Mouse (Mus musculus): ENCODE results near the gene Cyth2.

Gene Cyth2

DNA sequence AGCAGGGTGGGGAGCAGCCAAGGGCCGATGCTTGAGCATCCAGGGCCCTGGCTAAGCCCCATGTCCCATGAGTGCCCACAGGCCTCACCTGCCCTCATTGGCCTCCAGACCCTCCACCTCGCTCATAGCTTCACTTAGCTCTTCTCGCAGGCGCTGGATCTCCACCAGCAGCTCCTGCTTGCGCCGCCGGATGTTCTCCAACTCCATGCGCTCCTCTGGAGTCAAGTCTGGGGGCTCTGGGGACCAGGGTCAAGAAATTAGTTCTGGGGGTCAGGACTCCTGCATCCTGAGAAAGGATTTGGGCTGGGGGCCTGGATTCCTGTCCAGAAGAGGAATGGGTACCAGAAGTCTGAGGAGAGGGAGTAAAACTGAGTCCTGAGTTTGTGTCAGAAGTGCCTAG, 1.5 kb downstream of the Cyth2 start:
- no peak for DNase-seq

DNA sequence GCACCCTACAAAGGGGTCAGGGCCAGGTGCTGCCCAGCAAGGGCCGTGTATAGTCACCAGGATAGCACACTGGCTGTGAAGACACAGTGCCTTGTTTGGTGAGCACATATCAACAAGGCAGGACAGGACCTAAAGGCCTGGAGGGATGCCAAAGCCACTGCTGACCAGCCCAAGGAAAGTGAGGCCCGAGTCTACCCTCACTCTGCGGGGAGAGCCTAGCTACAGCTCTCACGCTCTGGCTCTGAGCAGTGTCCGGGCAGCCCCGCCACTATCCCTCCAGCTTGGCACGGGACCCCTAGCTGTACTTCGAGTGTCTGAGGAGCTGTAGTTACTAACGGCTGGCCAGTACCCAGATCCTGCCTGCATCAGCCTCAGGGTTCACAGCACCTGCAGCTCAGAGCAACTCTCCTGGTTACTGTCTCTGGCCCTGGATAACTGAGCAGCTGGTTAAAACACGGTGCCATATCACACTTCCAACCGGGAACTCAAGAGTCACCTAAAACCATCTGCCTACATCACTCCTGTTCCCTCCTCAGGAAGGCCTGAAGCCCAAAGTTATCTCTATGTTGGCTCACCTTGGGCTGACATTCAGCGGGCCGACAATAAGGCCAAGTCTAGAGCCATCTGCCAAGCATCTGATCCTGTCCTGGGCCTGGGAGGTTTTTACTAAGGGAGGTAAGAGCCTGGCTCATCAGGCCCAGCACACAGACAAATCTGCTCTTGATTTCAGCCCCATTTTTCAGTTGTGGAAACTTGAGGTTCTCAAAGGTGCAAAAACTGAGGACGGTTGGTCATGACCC, 4.9 kb downstream of the Cyth2 start:
- DNase-seq = no peak

DNA sequence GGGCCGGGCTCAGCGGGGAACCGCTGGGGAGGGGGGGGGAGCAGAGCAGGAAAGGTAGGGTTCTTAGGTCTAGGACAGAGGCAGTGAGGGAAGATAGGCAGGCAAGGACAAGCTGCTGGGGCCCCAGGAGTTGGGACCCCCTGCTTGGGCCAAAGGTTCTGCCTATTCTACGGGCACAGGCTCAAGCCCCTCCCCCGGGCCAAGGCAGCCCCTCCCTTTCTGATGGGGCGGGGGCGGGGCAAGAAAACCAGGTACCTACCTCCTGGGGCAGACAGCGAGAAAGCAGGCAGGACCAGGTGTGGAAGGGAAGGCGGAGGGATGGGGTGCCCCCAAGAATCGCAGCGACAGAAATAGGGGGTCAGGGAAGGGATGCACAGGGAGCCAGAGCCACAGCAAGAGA, 5.9 kb downstream of the Cyth2 start:
- no peak for DNase-seq

DNA sequence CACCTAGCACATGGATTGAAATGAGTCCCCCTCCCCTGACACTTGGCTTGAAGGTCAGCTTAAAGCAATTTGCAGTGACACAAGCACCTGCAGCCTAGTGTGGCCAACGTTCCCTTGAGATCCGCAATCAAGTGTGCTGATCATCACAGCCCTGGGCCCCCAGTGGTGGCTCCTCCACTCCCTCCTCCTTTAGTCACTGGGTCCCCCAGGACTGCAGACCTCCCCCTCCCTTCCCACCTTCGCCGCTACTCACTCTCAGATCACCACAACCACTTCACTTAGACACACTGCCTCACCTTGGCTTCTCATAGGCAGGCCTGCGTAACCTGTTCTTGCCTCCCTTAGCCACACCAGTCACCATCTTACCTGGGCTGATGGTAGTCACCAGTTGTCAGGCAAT, 8.4 kb downstream of the Cyth2 start:
- no peak for DNase-seq

DNA sequence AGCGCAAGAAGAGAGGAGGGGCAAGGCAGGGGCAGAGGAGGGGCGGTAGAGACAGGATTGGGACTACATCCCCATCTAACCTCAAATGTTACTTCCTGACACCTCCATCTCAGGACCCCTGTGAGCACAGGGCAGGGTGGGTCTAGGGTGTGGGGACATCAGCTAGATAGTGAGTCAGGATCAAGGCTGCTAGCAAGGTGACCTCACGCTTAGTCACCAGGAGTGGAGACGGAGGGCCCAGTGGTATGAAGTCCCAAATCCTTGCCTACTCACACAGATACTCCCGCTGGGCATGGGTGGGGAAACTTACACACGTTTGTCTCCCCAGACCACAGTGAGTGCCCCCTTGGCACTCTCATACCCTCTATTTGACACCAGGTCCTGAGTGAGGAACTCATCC, 11.8 kb downstream of the Cyth2 start:
- DNase-seq = no peak

DNA sequence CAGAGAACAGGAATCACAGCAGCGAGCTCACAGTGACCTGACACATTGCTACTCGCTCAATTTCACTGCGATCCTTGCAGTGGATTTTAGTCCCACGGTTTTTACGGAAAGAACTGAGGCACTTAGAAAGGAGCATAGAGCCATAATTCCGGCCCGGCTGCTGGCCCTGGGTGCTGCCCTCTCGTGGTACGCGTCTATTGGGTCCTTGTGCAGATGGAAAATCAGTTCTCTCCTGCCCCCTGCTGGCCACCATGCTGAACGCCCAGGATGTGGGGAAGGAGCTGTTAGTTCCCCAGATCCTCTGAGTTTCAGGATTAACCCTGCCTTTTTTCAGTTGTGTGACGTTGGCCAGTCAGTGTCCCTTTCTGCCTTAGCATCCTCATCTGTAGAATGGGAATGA, 13.0 kb downstream of the Cyth2 start:
- peak; percentile 90 for DNase-seq

DNA sequence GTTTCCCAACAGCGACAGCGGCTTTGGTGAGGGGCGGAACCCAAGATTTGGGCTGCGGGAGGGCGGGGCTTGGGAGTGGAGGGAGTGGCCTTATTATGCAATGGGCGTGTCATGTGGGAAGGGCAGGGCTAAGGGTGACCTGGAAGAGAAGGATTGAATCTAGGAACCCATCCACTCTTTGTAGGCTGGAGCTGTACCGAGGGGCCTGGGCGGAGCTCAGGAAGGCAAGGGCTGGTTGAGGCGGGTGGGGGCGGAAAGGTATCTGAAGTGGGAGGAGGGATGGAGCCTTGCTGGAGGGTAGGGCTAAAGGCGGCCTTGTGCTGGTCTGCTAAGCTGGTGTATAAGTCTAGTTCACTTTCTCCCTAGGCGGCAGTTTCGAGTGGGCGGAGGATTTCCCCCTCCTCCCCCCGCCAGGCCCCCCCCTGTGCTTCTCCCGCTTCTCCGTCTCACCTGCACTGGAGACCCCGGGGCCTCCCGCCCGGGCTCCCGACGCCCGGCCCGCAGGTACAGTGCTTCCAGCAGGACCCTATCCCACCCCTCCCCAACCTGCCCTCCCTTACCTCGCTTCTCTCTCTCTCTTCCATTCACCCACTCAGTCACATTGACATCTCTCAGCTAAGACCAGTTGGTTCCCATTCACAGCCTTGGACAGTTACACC, 13.7 kb downstream of the Cyth2 start:
- DNase-seq = no peak

DNA sequence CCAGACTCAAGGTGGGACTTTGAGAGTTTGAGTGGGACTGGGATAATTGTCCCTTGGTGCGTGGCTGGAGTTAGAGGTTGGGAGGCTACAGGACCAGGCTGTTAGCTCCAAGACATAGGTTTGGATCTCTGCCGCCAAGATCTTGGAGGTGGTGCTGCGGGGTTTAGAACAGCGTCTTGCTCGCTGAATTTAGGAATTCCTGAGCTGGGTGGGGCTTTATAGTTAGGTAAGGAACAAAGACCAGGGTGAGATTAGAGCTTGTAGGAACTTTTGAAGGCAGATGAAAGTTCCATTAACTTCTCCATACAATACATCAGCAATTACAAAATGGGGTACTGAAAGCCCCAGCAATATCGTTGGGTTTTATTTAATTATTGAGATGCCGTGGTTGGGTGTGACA, 14.4 kb downstream of the Cyth2 start:
- DNase-seq = no peak

DNA sequence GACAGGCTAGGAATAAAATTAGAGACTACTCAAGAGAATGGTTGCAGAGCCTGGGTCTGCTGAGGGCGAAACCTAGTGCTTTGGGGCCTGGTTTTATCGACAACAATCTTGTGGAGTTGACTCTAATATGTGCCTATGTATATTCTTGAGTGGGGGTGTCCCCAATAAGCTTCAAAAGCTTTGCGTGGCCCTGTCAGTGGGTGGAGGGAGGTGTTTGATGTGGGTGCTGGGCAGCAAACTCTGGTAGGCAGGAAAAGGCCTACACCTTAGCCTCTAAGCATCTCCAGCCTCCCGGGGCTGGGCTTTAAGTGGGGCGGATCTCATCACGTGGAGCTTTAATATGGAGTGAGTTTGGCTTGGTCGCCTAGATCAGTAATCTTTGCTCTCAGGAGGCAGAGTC, 15.4 kb downstream of the Cyth2 start:
- no peak for DNase-seq

DNA sequence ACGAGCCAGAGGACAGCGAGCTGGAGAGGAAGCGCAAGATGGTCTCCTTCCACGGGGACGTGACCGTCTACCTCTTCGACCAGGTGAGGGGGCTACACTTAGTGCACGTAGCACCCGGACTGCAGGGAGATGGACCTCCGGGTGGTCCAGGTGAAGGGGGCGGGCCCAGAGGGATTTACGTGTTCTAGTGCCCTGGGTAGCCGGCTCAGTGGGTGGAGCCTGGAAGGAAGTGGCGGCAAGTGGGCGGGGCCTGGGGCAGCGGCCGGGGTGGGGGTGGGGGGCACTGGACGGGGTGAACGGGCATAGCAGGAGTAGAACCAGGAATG, 15.9 kb downstream of the Cyth2 start:
- DNase-seq = no peak

DNA sequence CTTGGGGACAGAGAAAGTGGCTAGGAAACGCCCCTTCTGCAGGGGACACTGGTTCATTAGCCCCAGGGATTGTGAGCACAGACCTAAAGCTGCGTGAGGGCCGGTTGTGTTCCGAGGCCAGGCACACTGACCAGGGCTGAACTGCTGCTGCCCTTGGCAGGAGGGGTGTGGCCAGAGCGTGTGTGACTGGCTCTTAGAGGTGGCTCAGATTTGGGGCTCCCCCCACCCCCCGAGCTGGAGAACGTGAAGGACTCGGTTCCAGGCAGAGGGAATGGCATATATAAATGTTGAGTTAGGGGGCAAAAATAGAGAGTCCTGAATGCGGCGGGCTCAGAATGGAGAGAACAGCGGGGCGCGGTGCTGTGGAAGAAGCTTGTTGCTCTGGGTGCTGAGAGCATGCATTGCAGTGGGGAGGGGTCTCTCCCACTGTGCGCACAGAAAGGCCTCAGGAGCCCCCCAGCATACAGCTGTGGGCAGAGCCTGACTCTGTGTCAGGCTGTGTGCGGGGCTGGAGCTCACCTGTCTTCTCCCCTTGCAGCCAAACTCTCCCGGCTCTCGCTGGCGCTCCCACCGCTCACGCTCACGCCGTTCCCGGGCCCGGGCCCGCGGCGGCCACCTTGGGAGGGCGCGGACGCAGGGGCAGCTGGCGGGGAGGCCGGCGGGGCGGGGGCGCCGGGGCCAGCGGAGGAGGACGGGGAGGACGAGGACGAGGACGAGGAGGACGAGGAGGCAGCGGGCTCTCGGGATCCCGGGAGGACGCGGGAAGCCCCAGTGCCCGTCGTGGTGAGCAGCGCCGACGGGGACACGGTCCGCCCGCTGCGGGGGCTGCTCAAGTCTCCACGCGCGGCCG, 16.5 kb downstream of the Cyth2 start:
- DNase-seq = no peak

DNA sequence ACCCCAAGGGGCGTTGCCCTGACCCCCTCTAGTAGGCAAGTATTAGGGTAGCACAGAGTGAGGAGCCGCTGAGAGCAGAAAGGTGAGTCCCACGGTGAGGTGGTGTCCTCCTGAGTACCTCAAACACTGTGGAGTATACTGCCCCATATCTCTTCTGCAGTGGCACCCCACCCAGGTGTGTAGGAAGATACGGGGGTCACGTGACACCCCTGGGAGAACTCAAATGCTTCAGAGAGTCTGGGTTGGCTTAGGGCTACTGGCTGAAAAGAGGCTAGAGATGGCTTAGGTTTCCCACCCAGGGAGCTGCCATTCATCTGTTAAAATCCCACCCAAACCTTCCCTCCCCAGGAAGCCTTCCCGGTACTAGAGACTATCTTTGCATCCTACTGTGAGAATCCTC, 17.4 kb downstream of the Cyth2 start:
- no peak for DNase-seq

DNA sequence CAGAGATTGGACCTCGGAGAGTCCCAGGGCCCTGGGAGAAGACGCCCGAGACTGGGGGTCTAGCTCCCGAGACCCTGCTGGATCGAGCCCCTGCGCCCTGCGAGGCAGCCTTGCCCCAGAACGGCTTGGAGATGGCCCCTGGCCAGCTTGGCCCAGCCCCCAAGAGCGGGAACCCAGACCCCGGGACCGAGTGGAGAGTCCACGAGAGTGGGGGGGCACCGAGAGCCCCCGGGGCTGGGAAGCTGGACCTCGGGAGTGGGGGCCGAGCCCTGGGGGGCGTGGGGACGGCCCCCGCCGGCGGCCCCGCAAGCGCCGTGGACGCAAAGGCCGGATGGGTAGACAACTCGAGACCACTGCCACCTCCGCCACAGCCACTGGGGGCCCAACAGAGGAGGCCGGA, 19.4 kb downstream of the Cyth2 start:
- DNase-seq = no peak

DNA sequence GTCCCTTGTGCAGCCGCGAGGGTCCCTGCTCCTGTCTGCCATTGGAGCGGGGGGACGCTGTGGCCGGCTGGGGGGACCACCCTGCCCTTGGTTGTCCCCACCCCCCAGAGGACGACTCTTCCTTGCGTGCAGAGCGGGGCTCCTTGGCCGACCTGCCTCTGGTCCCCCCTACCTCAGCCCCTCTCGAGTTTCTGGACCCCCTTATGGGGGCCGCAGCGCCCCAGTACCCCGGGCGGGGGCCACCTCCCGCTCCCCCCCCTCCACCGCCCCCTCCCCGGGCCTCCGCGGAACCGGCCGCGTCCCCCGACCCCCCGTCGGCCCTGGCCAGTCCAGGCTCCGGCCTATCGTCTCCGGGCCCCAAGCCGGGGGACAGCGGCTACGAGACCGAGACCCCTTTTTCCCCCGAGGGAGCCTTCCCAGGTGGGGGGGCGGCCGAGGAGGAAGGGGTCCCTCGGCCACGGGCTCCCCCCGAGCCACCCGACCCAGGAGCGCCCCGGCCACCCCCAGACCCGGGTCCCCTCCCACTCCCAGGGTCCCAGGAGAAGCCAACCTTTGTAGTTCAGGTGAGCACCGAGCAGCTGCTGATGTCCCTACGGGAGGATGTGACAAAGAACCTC, 20.3 kb downstream of the Cyth2 start:
- DNase-seq = no peak

DNA sequence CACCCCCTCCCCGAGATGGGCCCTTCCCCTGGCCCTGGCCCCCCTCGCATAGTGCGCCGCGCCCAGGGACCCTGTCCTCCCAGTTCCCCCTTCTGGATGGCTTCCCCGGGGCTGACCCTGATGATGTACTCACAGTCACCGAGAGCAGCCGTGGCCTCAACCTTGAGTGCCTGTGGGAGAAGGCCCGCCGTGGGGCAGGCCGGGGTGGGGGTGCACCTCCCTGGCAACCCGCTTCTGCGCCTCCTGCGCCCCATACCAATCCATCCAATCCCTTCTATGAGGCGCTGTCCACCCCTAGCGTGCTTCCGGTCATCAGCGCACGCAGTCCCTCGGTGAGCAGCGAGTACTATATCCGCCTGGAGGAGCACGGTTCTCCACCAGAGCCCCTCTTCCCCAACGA, 21.1 kb downstream of the Cyth2 start:
- DNase-seq = no peak

DNA sequence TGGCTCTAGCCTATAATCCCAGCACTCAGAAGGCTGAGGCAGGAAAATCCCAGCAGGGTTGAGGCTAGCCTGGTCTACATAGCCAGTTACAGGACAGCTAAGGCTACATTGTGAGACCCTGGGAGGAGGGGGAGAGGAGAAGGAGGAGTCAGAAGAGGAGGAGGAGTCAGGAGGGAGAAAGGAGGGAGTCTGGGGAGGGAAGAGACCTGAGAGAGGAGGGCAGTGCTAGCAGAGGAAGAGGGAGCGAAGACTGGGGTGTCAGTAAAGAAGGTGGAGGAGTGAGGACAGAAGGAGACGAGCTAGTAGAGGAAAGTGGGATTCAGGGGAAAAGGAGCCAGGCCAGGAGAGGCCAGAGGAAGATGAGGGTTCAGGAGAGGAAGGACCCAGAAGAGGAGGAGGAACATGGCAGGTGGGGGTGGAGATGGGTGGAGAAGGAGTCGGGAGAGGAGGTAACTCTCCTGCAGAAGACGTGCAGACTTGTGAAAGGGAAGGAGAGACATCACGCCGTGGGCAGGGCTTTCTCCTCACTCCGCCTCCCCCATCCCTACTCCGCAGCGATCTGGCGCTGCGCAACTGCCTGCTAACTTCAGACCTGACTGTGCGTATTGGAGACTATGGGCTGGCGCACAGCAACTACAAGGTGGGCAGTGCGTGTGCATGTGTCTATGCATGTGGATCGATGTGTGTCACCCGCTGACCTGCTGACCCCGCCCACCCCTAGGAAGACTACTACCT, 22.5 kb downstream of the Cyth2 start:
- DNase-seq = peak; percentile 1

DNA sequence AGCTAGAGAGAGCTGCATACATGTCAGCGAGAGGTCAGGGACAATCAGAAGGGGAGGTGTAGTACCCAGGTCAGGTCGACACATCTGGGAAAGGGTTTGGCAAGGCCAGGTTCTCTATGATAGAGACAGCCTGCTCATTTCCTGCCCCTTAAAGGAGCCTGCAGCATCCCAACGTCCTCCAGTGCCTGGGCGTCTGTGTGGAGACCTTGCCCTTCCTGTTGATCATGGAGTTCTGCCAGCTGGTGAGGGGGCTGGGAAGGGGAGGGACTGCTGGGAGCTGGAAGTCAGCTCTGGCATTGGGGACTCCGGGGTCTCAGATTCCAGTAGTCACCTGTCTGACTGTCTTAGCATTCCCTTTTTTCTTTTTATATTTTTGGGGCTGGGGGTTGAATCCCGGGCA, 23.7 kb downstream of the Cyth2 start:
- DNase-seq = no peak

DNA sequence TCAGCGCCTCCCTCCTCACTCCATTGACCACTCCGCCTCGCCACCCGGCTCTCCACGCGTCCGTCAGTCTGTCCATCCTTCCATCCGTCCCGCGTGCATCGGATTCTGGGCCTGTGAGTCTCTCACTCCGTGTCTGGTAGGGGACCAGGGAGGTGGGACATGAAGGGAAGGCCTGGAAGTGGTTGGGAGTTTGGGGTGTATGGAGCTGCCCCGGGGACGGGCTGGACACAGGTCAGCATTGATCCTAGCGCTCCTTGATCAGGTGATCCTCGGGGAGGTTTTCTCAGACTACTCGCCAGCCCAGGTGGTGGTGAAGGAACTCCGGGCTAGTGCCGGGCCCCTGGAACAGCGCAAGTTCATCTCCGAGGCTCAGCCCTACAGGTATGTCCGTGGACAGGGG, 26.7 kb downstream of the Cyth2 start:
- DNase-seq = no peak

DNA sequence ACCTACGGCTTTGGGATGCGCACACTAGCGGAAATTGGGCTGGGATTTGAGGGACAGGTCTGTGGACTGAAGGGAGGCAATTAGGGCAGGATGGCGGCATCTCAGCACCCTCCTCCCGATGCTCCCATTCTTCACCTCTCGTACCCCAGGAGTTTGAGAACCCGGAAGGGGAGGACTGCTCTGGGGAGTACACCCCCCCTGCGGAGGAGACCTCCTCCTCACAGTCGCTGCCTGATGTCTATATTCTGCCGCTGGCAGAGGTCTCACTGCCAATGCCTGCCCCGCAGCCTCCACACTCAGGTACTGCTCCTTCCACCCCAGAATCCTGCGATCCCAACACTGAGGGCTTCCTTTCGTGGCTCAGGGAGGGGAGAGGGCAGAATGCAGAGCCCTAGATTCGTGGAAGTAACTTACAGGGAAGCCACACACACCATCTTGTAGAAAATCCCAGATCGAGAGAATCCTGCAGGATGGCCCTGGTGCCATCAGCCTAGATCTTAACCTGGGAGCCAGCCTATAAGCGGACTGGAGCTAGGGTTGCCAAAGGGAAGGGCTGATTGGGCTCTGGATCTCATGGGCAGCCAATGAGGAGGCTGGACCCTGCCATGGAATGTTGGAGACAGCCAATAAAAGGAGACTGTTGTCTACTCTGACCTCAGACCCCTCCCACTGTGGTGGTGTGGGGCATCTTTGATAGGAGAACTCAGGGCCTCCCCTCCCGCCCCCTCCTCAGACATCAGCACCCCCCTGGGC, 27.5 kb downstream of the Cyth2 start:
- DNase-seq = peak; percentile 82

DNA sequence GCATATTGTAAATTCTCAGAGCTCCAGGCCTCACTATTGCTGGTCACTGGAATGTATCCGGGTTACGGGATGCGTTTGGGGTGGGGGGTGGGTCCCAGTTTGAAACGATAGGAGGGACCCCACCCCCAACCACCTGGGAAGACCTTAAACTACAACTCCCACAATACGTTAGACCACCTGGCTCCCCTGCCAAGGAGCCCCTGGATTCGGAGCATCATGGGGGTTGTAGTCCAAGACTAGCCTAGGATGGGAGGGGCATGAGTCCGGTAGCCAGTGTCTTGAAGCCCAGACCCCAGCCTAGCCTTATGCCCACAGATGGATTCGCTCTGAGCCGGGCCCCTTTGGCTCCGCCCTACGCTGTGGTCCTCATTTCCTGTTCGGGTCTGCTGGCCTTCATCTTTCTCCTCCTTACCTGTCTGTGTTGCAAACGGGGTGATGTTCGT, 28.2 kb downstream of the Cyth2 start:
- no peak for DNase-seq

DNA sequence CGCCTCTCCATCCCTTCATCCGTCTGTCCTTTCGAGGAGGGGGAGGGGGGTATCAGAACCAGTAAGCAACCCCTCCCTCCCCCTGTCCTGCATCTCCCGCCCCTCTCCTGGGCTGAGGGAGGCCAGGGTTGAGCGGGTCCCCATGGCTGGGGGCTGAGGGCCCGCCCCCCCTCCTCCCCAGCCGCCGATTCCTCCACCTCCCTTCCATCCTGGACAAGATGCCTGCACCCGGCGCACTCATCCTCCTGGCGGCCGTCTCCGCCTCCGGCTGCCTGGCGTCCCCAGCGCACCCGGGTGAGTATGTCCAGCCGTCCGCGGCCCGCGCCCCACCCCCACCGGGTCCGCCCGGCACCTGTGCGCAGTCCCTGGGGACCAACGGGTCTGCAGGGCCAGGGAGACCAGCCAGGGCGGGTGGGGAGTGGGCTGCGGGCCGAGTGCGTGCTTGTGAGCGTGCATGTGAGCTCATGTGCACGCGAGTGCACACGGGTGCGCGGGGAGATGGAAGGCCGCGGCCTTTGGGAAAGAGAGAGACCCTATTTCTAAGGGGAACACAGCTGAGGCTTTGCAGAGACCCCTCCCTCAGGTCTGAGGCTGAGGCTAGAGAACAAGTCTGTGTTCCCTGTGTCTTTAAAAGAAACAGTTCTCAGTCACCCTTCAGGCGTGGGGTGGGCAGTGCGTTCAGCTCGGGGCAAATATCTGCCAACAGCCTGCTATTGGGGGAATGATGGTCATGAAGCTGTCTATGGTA, 28.8 kb downstream of the Cyth2 start:
- DNase-seq = no peak
